Mouse (Mus musculus) ES-Bruce4 (cell line): ENCODE results near the gene Arhgef10l. TPM values are rescaled to one million over a fixed set of nuclear protein-coding genes. Genes with fewer than 3 reads are reported as not detected.

Experiments
- H3K27ac ChIP-seq: 2 replicates; pipeline ENCODE4 v1.5.1; 2012; ENCODE audit warnings: low read length, inconsistent platforms; ENCODE audit not compliant: insufficient read depth
- H3K27me3 ChIP-seq: 2 replicates; pipeline ENCODE4 v1.6.1; 2012; ENCODE audit warnings: mild to moderate bottlenecking, low read length, inconsistent platforms; ENCODE audit not compliant: control insufficient read depth, poor library complexity, insufficient read depth, severe bottlenecking
- H3K36me3 ChIP-seq: 2 replicates; pipeline ENCODE4 v1.6.1; 2012; ENCODE audit warnings: inconsistent platforms, mild to moderate bottlenecking, low read length, moderate library complexity; ENCODE audit not compliant: control insufficient read depth, poor library complexity, insufficient read depth, severe bottlenecking
- H3K4me1 ChIP-seq: one replicate; pipeline ENCODE4 v1.8.1; 2011; ENCODE audit warnings: low read length; ENCODE audit not compliant: control insufficient read depth, insufficient read depth
- H3K4me3 ChIP-seq: 2 replicates; pipeline ENCODE4 v1.5.1; 2011; ENCODE audit warnings: low read depth, mild to moderate bottlenecking, low read length
- H3K9ac ChIP-seq: 2 replicates; pipeline ENCODE4 v1.6.1; 2012; ENCODE audit warnings: low read depth, mild to moderate bottlenecking, inconsistent platforms; ENCODE audit not compliant: poor library complexity, severe bottlenecking
- H3K9me3 ChIP-seq: replicated peaks from 2 replicates; pipeline ENCODE4 v1.6.1; 2012; ENCODE audit warnings: mild to moderate bottlenecking, low read length, inconsistent platforms; ENCODE audit not compliant: control insufficient read depth, poor library complexity, insufficient read depth, severe bottlenecking
- CTCF ChIP-seq: IDR thresholded peaks from one replicate; pipeline ENCODE4 v1.8.1; 2011; ENCODE audit warnings: low read depth, low read length
- EP300 ChIP-seq: IDR thresholded peaks from 2 replicates; pipeline ENCODE4 v1.6.1; 2011; ENCODE audit warnings: low read depth, low read length; ENCODE audit not compliant: insufficient read depth
- POLR2A ChIP-seq: IDR thresholded peaks from one replicate; pipeline ENCODE4 v1.8.1; 2011; ENCODE audit warnings: low read length; ENCODE audit not compliant: insufficient read depth
- polyA plus RNA-seq: library from polyadenylated mRNA; stranded (reverse); fragments of >200 nt; gene quantifications from 2 replicates; pipeline ENCODE4 v1.2.4, GENCODE M21; 2011; ENCODE audit warnings: low read depth; ENCODE audit not compliant: missing spikeins, insufficient read depth, insufficient read length

Arhgef10l gene
- polyA plus RNA-seq, 1 experiment: 7.7 TPM

DNA sequence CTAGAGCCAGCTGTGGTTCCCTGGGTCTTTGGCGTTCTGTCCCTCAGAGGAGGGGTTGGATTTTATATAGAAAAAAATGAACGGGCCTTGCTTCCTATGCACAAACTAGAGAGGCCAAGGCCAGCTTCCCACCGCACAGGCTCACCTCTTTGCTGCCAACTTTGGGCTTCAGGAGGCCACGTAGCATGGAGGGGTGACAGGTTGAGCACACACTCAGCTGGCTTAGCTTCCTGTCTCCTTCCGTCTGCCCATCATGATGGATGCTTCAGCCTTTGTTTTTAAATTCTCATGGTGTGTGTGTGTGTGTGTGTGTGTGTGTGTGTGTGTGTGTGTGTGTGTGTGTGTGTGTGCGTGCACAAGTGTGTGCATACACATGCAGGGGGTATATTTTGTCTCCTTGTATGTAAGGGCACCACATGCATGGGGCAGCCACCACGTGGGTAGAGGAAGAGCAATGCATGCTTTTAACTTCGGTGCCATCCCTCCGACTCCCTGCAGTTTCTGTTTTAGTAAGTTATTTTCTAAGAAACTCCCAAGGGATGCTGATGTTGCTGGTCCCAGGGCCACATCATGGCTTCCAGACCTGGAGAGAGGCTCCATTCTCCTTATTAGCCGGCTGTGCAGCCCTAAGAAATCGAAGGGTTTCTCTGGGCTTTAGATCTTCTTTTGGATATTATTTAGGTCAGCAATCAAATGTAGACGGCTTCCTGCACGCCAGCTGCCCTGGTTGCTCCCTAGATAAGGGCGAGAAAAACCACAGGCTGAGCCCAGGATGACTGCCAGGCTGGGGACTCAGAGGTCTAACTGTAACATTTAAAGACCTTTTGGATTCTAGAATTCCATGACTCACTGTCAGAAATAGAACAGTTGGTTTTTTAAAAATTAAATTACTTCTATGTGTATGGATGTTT lies 30.1 kb upstream of the Arhgef10l start:
- Histone ChIP-seq H3K9me3 (no peaks in the 10 kb centered on the region), H3K4me3 (no peak overlapping the region), H3K4me1 (peaks cover 3% of the 10 kb centered on the region), H3K27me3 (no peaks in the 10 kb centered on the region), H3K9ac (no peak overlapping the region), H3K36me3 (no peaks in the 10 kb centered on the region), H3K27ac (no peak overlapping the region)
- no peak for TF ChIP-seq POLR2A
- no peak for TF ChIP-seq CTCF
- TF ChIP-seq EP300: no peak

- H3K27me3 ChIP-seq: no peaks in the 10 kb centered on the region
- H3K27ac ChIP-seq: peak overlapping the region; percentile 84
- no peak overlapping the region for H3K9ac ChIP-seq
- H3K36me3 ChIP-seq: no peaks in the 10 kb centered on the region
- peak; percentile 71; the same call in 1 of the 2 replicates for TF ChIP-seq EP300
- TF ChIP-seq CTCF: no peak
- TF ChIP-seq POLR2A: no peak
- H3K9me3 ChIP-seq: no peaks in the 10 kb centered on the region
- peaks cover 3% of the 10 kb centered on the region for H3K4me1 ChIP-seq
- H3K4me3 ChIP-seq: no peak overlapping the region
Measured at GRCm38 (mm10) chr4:140695146-140695545, 29.3 kb upstream of the Arhgef10l start.

GRCm38 (mm10) chr4:140694551-140695060 lies 28.8 kb upstream of the Arhgef10l start:
- Histone ChIP-seq H3K9me3 (no peaks in the 10 kb centered on the region), H3K36me3 (no peaks in the 10 kb centered on the region), H3K9ac (no peak overlapping the region), H3K4me1 (peaks cover 3% of the 10 kb centered on the region), H3K27me3 (no peaks in the 10 kb centered on the region), H3K27ac (peak overlapping the region; percentile 84), H3K4me3 (no peak overlapping the region)
- no peak for TF ChIP-seq CTCF
- peak; percentile 94 for TF ChIP-seq EP300

DNA sequence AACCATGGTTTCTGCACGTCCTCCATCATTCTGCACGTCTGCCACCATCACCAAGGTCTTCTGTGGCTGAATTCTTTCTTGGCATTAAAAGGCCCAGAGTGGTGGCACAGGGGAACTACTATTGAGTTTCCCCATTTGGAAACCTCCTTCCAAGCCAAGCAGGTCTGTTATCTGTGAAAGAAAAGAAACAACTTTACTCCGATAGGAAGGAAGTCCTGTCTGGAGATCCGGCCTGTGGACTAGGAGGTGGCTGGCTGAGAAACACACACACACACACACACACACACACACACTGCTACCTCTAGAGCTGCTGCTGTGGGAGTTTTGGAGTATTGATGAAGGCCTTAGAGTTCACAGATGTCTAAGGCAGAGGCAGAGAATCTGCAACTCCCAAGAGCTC lies 27.7 kb upstream of the Arhgef10l start:
- H3K9me3 ChIP-seq: no peaks in the 10 kb centered on the region
- peak overlapping the region; percentile 40 for H3K27ac ChIP-seq
- H3K4me3 ChIP-seq: no peak overlapping the region
- TF ChIP-seq CTCF (no peak), POLR2A (no peak)
- no peaks in the 10 kb centered on the region for H3K36me3 ChIP-seq
- no peak overlapping the region for H3K9ac ChIP-seq
- H3K27me3 ChIP-seq: no peaks in the 10 kb centered on the region
- peaks cover 6% of the 10 kb centered on the region for H3K4me1 ChIP-seq

GRCm38 (mm10) chr4:140691481-140691880 lies 25.7 kb upstream of the Arhgef10l start:
- H3K27ac ChIP-seq: peak overlapping the region; percentile 73
- TF ChIP-seq POLR2A (no peak), EP300 (no peak), CTCF (no peak)
- no peaks in the 10 kb centered on the region for H3K27me3 ChIP-seq
- no peaks in the 10 kb centered on the region for H3K9me3 ChIP-seq
- H3K4me3 ChIP-seq: peak overlapping the region; percentile 18
- H3K36me3 ChIP-seq: no peaks in the 10 kb centered on the region
- no peak overlapping the region for H3K9ac ChIP-seq
- H3K4me1 ChIP-seq: peaks cover 7% of the 10 kb centered on the region

- H3K36me3 ChIP-seq: no peaks in the 10 kb centered on the region
Measured at GRCm38 (mm10) chr4:140689873-140690655, 24.3 kb upstream of the Arhgef10l start.

More at GRCm38 (mm10) chr4:140689873-140690655, 24.3 kb upstream of the Arhgef10l start:
- Histone ChIP-seq H3K27me3 (no peaks in the 10 kb centered on the region), H3K4me3 (peak overlapping the region; percentile 39), H3K9me3 (no peaks in the 10 kb centered on the region), H3K4me1 (peaks cover 10% of the 10 kb centered on the region), H3K9ac (peak overlapping the region; percentile 46), H3K27ac (peak overlapping the region; percentile 90)
- TF ChIP-seq POLR2A (no peak), CTCF (no peak), EP300 (peak; percentile 57; the same call in 1 of the 2 replicates)
